Mouse (Mus musculus) megakaryocyte, embryonic 14.5 days (primary cell): Measurements from ENCODE around the gene Hoxa11. TPM values are rescaled to one million over a fixed set of nuclear protein-coding genes. Genes with fewer than 3 reads are reported as not detected.

Experiments used
- H3K27me3 ChIP-seq: replicated peaks from 2 replicates; pipeline ENCODE3; 2012; ENCODE audit warnings: inconsistent platforms
- H3K36me3 ChIP-seq: replicated peaks from 2 replicates; pipeline ENCODE3; 2012; ENCODE audit warnings: low read length, inconsistent platforms, mixed read lengths
- H3K4me1 ChIP-seq: 2 replicates; pipeline ENCODE4 v1.6.1; 2012; ENCODE audit warnings: inconsistent platforms
- H3K4me3 ChIP-seq: replicated peaks from 2 replicates; pipeline ENCODE3; 2012; ENCODE audit warnings: moderate library complexity, mild to moderate bottlenecking, inconsistent platforms
- H3K9me3 ChIP-seq: 2 replicates; pipeline ENCODE4 v1.6.1; 2012; ENCODE audit warnings: inconsistent platforms
- FLI1 ChIP-seq: IDR thresholded peaks from 2 replicates; pipeline ENCODE4 v1.6.1; 2012; ENCODE audit warnings: low read length, inconsistent platforms, mixed read lengths
- GATA1 ChIP-seq: IDR thresholded peaks from 3 replicates; pipeline ENCODE4 v1.6.1; 2012; ENCODE audit warnings: mixed read lengths, low read length, inconsistent platforms, borderline replicate concordance
- polyA plus RNA-seq: library from polyadenylated mRNA; stranded (reverse); fragments of >175 nt; gene quantifications from 2 replicates; pipeline ENCODE4 v1.2.3, GENCODE M21; 2012; ENCODE audit warnings: low replicate concordance; ENCODE audit not compliant: insufficient read depth

The Hoxa11 gene
- polyA plus RNA-seq, 1 experiment: not detected

DNA sequence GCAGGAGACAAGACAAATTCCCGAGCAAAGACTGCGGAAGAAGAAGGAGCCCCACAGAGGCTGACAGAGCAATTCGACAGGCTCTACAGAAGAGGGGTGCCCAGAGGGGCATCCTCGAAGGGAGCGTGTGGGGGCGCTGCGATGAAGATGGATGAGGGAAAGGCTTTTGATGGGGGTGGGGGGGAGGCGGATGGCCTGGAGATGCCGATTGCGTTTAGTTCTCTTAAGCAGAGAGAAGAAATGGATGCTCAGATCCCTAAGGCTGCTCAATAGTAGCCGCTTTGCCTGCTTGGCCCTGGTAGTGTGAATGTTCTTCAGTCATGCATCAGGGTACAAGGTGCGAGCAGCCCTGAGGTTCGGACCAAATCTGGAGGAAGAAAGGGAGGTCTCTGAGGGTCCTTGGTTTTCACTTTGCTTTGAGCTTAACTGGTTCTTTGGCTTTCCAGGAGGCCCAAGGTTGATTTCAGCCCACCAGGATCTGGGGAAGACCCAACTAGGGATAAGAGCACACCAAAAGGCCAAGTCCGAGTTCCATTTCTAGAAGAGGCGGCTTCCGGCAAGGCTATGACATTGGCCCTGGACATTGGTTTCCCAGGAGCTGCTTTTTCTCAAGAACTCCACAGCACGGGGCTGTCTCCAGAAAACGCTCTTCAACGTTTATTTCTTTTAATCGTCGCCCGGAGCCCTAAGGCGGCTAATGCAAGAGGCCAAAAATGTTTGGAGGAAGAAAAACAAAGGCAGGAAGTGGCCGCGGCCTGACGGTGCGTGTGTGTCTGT lies 3.2 kb upstream of the Hoxa11 start:
- H3K36me3 ChIP-seq: no peaks in the 10 kb centered on the region
- no peak for TF ChIP-seq GATA1
- TF ChIP-seq FLI1: no peak
- peaks cover 16% of the 10 kb centered on the region; the same call in 1 of the 2 replicates for H3K9me3 ChIP-seq
- H3K27me3 ChIP-seq: peaks cover 100% of the 10 kb centered on the region
- H3K4me1 ChIP-seq: peaks cover 58% of the 10 kb centered on the region
- peak overlapping the region; percentile 56 for H3K4me3 ChIP-seq

DNA sequence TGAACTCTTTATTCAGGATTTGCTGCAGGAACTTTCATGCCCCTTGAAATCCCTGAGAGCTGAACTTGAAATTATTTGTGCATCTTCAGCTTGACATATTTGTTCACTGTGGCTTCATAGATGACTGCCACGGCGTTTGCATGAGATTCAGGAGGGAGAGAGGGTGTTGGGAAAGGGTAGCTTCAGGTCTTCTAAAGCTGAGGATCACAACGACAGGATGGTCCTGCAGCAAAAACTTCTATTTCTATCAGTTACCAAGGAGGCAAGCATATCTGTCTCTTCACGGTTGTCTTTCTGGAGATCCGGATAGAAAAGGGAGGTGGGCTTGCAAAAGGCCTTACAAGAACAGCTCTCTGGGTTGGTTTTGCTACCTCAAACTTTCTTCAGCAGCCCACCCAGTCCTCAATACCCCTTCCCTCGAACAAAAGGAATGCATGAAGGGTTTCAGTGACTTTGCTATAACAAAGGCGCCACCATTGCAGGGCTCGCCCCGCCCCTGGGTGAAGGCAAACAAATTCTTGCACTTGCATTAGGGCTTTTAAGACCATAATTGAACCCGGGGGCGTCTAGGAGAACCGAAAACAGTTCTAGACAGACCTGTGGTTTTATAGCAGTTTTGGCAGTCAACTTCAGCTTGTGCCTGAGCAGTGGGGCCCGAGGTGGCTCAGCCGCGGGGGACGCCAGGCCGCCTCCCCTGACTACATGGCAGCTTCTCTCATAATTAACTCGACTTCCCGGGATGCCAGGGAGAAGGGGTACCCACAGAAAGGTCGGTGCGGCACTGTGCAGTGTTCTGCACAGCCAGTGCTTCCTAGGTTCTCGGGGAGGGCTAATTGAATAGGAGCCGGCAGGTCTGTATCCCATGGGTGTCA lies 2.4 kb upstream of the Hoxa11 start:
- Histone ChIP-seq H3K9me3 (peaks cover 9% of the 10 kb centered on the region; the same call in 1 of the 2 replicates), H3K4me1 (peaks cover 50% of the 10 kb centered on the region), H3K36me3 (no peaks in the 10 kb centered on the region), H3K4me3 (no peak overlapping the region), H3K27me3 (peaks cover 100% of the 10 kb centered on the region)
- no peak for TF ChIP-seq FLI1
- no peak for TF ChIP-seq GATA1

DNA sequence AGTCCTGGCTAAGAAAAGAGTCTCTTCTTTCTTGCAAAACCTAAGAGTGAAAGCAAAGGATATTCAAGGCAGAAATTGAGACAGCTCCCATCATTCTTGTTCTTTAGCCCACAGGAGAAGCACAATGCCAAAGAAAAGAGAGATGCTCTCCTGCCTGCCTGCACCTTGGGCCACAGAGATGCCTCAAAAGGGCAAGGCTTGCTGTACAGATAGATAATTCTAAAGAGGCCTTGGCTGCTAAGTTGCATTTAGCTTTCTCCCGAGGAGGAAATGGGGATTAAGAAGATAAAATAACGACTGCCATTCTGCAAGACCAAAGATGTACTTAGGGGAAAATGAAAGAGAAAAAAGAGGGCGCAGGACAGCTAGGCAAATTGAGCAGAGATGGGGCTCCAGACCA lies 1.3 kb upstream of the Hoxa11 start:
- Histone ChIP-seq H3K27me3 (peaks cover 99% of the 10 kb centered on the region), H3K9me3 (peaks cover 2% of the 10 kb centered on the region; the same call in 1 of the 2 replicates)
- TF ChIP-seq FLI1 (no peak), GATA1 (no peak)

DNA sequence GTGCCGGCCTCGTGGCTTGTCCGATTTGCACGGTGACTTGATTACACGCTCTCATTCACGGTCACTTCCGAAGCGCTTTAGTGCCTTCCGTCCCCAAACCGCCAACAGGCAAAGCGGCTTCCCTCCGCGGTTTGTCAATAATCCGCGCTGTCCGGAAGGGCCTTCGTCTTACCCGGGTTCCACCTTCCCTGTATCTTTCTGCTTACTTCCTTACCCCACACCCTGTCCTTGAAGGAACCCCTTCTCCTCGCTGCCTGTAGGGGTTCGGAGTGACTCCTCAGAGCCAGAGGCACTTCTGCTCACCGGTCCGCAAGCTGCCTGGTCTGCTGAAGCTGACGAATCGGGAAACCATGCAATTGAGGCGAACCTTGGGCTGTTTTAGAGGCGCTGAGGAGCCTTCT lies 793 bp upstream of the Hoxa11 start:
- TF ChIP-seq GATA1 (no peak), FLI1 (no peak)
- Histone ChIP-seq H3K36me3 (no peaks in the 10 kb centered on the region), H3K9me3 (peaks cover 2% of the 10 kb centered on the region; the same call in 1 of the 2 replicates), H3K4me1 (peaks cover 44% of the 10 kb centered on the region), H3K27me3 (peaks cover 99% of the 10 kb centered on the region), H3K4me3 (peak overlapping the region; percentile 53)

More for the DNA sequence above, 1.3 kb upstream of the Hoxa11 start:
- H3K36me3 ChIP-seq: no peaks in the 10 kb centered on the region
- H3K4me1 ChIP-seq: peaks cover 43% of the 10 kb centered on the region
- no peak overlapping the region for H3K4me3 ChIP-seq

DNA sequence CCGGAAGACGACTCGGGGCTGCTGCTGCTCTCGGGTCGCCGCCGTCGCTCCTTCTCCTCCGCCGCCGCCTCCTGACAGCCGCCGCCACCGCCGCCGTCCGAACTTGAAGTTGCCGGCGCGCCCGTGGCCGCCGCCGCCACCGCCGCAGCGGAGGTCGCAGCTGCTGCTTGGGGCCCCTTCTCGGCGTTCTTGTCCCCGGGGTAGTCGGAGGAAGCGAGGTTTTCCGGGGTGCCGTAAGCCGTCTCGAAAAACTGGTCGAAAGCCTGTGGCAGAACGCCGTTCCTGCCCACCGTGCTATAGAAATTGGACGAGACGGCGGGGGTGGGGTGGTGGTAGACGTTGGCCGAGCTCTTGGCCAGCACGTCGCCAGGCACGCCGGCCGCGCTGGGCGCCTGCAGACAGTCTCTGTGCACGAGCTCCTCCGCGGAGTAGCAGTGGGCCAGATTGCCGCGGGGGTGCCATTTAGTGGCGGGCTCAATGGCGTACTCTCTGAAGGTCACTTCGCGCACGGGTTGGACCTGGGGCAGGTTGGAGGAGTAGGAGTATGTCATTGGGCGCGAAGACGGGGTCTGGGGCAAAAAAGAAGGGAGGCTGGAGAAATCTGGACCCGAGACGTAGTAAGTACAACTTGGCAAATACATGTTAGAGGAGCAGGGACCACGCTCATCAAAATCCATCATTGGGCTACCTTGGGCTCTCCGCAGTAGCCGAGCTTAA lies 412 bp downstream of the Hoxa11 start:
- Histone ChIP-seq H3K36me3 (no peaks in the 10 kb centered on the region), H3K27me3 (peaks cover 99% of the 10 kb centered on the region), H3K9me3 (no peaks in the 10 kb centered on the region)

DNA sequence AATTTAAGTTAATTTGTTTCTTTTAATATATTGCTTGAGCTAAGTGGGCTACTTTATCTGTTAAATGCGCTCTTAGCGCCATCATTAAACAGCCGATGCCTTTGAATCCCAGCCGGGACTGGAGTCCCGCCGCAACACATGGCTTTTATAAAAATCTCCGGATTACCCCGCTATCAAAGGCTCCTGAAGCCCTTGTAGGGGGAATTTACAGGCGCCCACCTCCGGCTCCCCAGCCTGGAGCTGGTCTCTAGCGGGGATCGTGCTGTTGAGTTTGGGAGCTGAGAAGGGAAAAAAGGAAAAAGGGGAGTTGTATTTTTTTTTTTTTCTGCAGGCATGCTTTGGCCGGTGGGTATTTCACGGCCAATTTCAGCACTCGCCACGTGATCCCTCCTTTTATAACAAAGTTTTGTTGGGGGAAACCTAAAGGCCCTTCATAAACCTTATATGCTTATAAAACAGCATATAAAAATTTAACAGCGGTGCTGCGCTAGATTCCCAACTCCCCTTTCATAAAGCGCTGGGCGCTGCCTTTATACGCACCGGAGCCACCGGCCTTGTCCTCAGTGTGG lies 1.1 kb downstream of the Hoxa11 start:
- Histone ChIP-seq H3K36me3 (no peaks in the 10 kb centered on the region), H3K9me3 (no peaks in the 10 kb centered on the region), H3K27me3 (peaks cover 99% of the 10 kb centered on the region), H3K4me3 (peak overlapping the region; percentile 75), H3K4me1 (peaks cover 54% of the 10 kb centered on the region)
- TF ChIP-seq FLI1: no peak
- no peak for TF ChIP-seq GATA1

More for the DNA sequence above, 412 bp downstream of the Hoxa11 start:
- Histone ChIP-seq H3K4me3 (peak overlapping the region; percentile 75), H3K4me1 (peaks cover 52% of the 10 kb centered on the region)
- no peak for TF ChIP-seq FLI1
- no peak for TF ChIP-seq GATA1

DNA sequence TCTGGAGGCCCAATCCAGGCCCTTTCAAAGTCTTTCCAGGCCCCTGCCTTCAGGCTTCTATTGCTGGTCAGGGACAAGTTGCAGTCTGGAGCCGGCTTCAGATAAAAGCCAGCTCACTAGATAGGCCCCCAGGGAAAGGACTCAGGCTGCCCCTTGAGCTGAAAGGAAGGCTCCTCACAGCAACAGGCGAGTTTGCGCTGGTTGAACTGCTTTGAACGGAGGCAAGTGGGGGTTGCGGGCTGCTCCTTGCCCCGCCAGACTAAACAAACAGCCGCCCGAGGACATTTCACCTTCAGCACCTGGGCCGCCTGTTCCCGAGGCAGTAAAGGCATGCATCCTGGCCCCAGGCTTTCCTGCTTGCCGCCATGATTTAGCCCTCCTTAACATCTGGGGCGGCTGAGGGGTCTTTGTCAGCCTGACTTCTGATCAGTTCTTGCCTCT lies 1.9 kb downstream of the Hoxa11 start:
- H3K9me3 ChIP-seq: no peaks in the 10 kb centered on the region
- TF ChIP-seq GATA1: no peak
- no peak for TF ChIP-seq FLI1

DNA sequence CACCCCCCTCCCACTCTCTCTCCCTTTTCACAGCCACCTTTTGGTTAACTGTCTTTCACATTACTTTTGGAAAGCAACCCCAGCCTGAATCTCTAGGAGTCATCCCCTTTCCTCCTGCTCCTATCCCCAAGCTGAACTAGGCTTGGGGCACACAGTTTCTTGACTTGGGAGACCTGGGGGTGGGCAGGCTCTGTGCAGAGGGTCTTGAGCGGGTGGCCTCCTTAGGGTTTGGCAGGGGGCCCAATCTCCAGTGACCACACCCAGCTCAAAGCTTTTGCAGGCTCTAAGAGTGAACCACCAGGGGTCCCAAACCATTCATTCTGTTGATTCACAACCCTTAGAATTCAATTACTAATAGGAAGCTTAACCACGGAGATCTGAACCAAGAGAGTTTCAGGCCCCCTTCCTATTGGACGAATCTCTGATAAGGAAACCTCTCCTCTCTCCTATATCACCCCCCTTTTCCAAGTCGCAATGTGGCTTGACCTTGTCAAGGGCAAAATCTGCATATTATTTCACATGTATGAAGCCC lies 2.7 kb downstream of the Hoxa11 start:
- Histone ChIP-seq H3K36me3 (no peaks in the 10 kb centered on the region), H3K27me3 (peaks cover 97% of the 10 kb centered on the region), H3K9me3 (no peaks in the 10 kb centered on the region), H3K4me1 (peaks cover 38% of the 10 kb centered on the region), H3K4me3 (no peak overlapping the region)
- TF ChIP-seq FLI1 (no peak), GATA1 (no peak)

More for the DNA sequence above, 1.9 kb downstream of the Hoxa11 start:
- H3K4me3 ChIP-seq: no peak overlapping the region
- peaks cover 97% of the 10 kb centered on the region for H3K27me3 ChIP-seq
- peaks cover 46% of the 10 kb centered on the region for H3K4me1 ChIP-seq
- H3K36me3 ChIP-seq: no peaks in the 10 kb centered on the region

DNA sequence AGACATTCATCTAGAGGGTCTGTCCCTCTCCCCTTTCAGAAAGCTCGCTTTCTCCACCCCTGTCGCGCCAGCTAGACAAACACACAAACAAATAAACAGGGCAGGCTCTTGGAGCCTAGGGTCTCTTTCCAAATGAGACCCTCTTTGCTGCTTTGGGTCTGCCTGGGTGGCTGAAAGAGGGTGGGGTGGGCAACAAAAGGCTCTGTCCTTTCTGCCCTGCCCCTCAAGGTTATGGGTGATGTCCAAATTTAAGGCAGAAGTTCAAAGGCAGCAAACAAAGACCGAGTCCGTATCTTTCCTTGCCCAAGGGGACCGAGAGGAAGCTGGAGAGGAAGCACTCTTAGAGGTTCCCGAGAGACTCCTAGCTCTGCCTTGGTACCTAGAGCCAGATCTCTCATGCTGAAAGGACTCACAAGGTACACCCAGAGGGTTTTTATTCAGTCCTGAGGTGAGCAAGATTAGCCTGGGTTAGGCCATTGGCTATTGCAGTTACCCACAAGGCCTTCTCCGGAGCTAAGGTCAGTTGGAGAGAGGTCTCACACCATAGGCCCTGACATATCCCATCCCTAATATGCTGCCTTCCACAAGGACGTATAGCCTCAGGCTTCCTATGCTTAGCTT lies 4.5 kb downstream of the Hoxa11 start:
- TF ChIP-seq FLI1 (no peak), GATA1 (no peak)
- peaks cover 97% of the 10 kb centered on the region for H3K27me3 ChIP-seq
- H3K36me3 ChIP-seq: no peaks in the 10 kb centered on the region
- H3K4me1 ChIP-seq: peaks cover 28% of the 10 kb centered on the region
- no peak overlapping the region for H3K4me3 ChIP-seq
- H3K9me3 ChIP-seq: no peaks in the 10 kb centered on the region
